Mouse (Mus musculus): ENCODE data around the gene Kcnma1. TPM values are rescaled to one million over a fixed set of nuclear protein-coding genes. Genes with fewer than 3 reads are reported as not detected.

The Kcnma1 gene
- polyA plus RNA-seq, 1 experiment from 2014 or later, result 6.5 TPM

GRCm38 (mm10) chr14:23817585-23817984 is 196.7 kb downstream of the Kcnma1 start:
- H3K9ac ChIP-seq, result no peak overlapping the region
- WGBS, result 90% methylated on average over 3 of the region's 3 CpGs
- no peak overlapping the region for H3K4me3 ChIP-seq (replicated peaks)
- H3K27ac ChIP-seq (replicated peaks), result no peak overlapping the region
- H3K36me3 ChIP-seq, result no peaks in the 10 kb centered on the region
- H3K4me2 ChIP-seq (replicated peaks), result no peak overlapping the region
- no peaks in the 10 kb centered on the region for H3K4me1 ChIP-seq
- ATAC-seq (ENCODE audit: insufficient number of reproducible peaks, low FRiP score, low TSS enrichment, low read depth), result no peak
- no peaks in the 10 kb centered on the region for H3K27me3 ChIP-seq
- H3K9me3 ChIP-seq (replicated peaks), result no peaks in the 10 kb centered on the region

- Histone ChIP-seq H3K4me1 (no peaks in the 10 kb centered on the region), H3K9ac (no peak overlapping the region), H3K36me3 (no peaks in the 10 kb centered on the region), H3K4me3 (replicated peaks) (no peak overlapping the region), H3K27ac (replicated peaks) (no peak overlapping the region), H3K4me2 (replicated peaks) (no peak overlapping the region), H3K9me3 (replicated peaks) (no peaks in the 10 kb centered on the region), H3K27me3 (no peaks in the 10 kb centered on the region)
- no peak for ATAC-seq (ENCODE audit: insufficient number of reproducible peaks, low FRiP score, low TSS enrichment, low read depth)
- WGBS, result 60% methylated on average over 1 of the region's 1 CpGs
Measured at GRCm38 (mm10) chr14:23810081-23810480, 204.2 kb downstream of the Kcnma1 start.

- WGBS, result 35% methylated on average over 1 of the region's 1 CpGs
- Histone ChIP-seq H3K9ac (no peak overlapping the region), H3K9me3 (replicated peaks) (no peaks in the 10 kb centered on the region), H3K27me3 (no peaks in the 10 kb centered on the region), H3K27ac (replicated peaks) (no peak overlapping the region), H3K4me1 (no peaks in the 10 kb centered on the region), H3K36me3 (no peaks in the 10 kb centered on the region), H3K4me2 (replicated peaks) (no peak overlapping the region), H3K4me3 (replicated peaks) (no peak overlapping the region)
- ATAC-seq (ENCODE audit: insufficient number of reproducible peaks, low FRiP score, low TSS enrichment, low read depth), result no peak
Measured at GRCm38 (mm10) chr14:23809124-23809523, 205.2 kb downstream of the Kcnma1 start.

GRCm38 (mm10) chr14:23806378-23806777 is 207.9 kb downstream of the Kcnma1 start:
- Histone ChIP-seq H3K4me3 (replicated peaks) (no peak overlapping the region), H3K4me2 (replicated peaks) (no peak overlapping the region), H3K4me1 (no peaks in the 10 kb centered on the region), H3K27ac (replicated peaks) (no peak overlapping the region), H3K27me3 (no peaks in the 10 kb centered on the region), H3K9ac (no peak overlapping the region), H3K36me3 (no peaks in the 10 kb centered on the region), H3K9me3 (replicated peaks) (no peaks in the 10 kb centered on the region)
- ATAC-seq (ENCODE audit: insufficient number of reproducible peaks, low FRiP score, low TSS enrichment, low read depth), result no peak
- 43% methylated on average over 2 of the region's 2 CpGs for WGBS

- H3K4me1 ChIP-seq, result no peaks in the 10 kb centered on the region
- H3K9me3 ChIP-seq (replicated peaks), result no peaks in the 10 kb centered on the region; the same call in 1 of the 2 replicates
- H3K27ac ChIP-seq (replicated peaks), result no peak overlapping the region
- no peak for ATAC-seq (ENCODE audit: insufficient number of reproducible peaks, low FRiP score, low TSS enrichment, low read depth)
- no peak overlapping the region for H3K4me2 ChIP-seq (replicated peaks)
- 92% methylated on average over 7 of the region's 7 CpGs for WGBS
- no peaks in the 10 kb centered on the region for H3K36me3 ChIP-seq
- H3K9ac ChIP-seq, result no peak overlapping the region
- no peak overlapping the region for H3K4me3 ChIP-seq (replicated peaks)
- no peaks in the 10 kb centered on the region for H3K27me3 ChIP-seq
Measured at GRCm38 (mm10) chr14:23796878-23797277, 217.4 kb downstream of the Kcnma1 start.

GRCm38 (mm10) chr14:23792674-23793073 is 221.6 kb downstream of the Kcnma1 start:
- no peak overlapping the region for H3K4me2 ChIP-seq (replicated peaks)
- no peak overlapping the region for H3K9ac ChIP-seq
- no peak overlapping the region for H3K4me3 ChIP-seq (replicated peaks)
- ATAC-seq (ENCODE audit: insufficient number of reproducible peaks, low FRiP score, low TSS enrichment, low read depth), result peak; percentile 60; the same call in 1 of the 2 replicates
- no peaks in the 10 kb centered on the region for H3K36me3 ChIP-seq
- 0 out of 2 replicates have a peak, but pooled peaks cover 3% of the 10 kb centered on the region for H3K4me1 ChIP-seq
- no peaks in the 10 kb centered on the region for H3K27me3 ChIP-seq
- H3K9me3 ChIP-seq (replicated peaks), result no peaks in the 10 kb centered on the region
- no peak overlapping the region for H3K27ac ChIP-seq (replicated peaks)
- 51% methylated on average over 3 of the region's 3 CpGs for WGBS

- H3K27ac ChIP-seq (replicated peaks), result no peak overlapping the region
- H3K4me3 ChIP-seq (replicated peaks), result no peak overlapping the region
- peaks cover 3% of the 10 kb centered on the region; the same call in 1 of the 2 replicates for H3K4me1 ChIP-seq
- H3K9ac ChIP-seq, result no peak overlapping the region
- no peak for ATAC-seq (ENCODE audit: insufficient number of reproducible peaks, low FRiP score, low TSS enrichment, low read depth)
- H3K4me2 ChIP-seq (replicated peaks), result no peak overlapping the region
- 65% methylated on average over 3 of the region's 3 CpGs for WGBS
- H3K36me3 ChIP-seq, result no peaks in the 10 kb centered on the region
- H3K9me3 ChIP-seq (replicated peaks), result no peaks in the 10 kb centered on the region
- no peaks in the 10 kb centered on the region for H3K27me3 ChIP-seq
Measured at GRCm38 (mm10) chr14:23792076-23792475, 222.2 kb downstream of the Kcnma1 start.

GRCm38 (mm10) chr14:23791261-23791691 is 223.0 kb downstream of the Kcnma1 start:
- ATAC-seq (ENCODE audit: insufficient number of reproducible peaks, low FRiP score, low TSS enrichment, low read depth), result no peak
- H3K36me3 ChIP-seq, result no peaks in the 10 kb centered on the region
- WGBS, result 43% methylated on average over 13 of the region's 13 CpGs
- H3K27me3 ChIP-seq, result no peaks in the 10 kb centered on the region
- no peak overlapping the region for H3K27ac ChIP-seq (replicated peaks)
- H3K4me1 ChIP-seq, result peaks cover 7% of the 10 kb centered on the region
- no peaks in the 10 kb centered on the region for H3K9me3 ChIP-seq (replicated peaks)
- H3K9ac ChIP-seq, result no peak overlapping the region
- H3K4me3 ChIP-seq (replicated peaks), result no peak overlapping the region
- H3K4me2 ChIP-seq (replicated peaks), result no peak overlapping the region

GRCm38 (mm10) chr14:23786687-23787073 is 227.6 kb downstream of the Kcnma1 start:
- Histone ChIP-seq H3K27ac (replicated peaks) (no peak overlapping the region), H3K4me2 (replicated peaks) (no peak overlapping the region), H3K36me3 (no peaks in the 10 kb centered on the region), H3K4me3 (replicated peaks) (no peak overlapping the region), H3K9ac (no peak overlapping the region), H3K4me1 (peaks cover 10% of the 10 kb centered on the region), H3K27me3 (no peaks in the 10 kb centered on the region), H3K9me3 (replicated peaks) (no peaks in the 10 kb centered on the region)
- no peak for ATAC-seq (ENCODE audit: insufficient number of reproducible peaks, low FRiP score, low TSS enrichment, low read depth)
- WGBS, result 28% methylated on average over 1 of the region's 1 CpGs

- Histone ChIP-seq H3K4me2 (replicated peaks) (no peak overlapping the region), H3K4me1 (peaks cover 7% of the 10 kb centered on the region), H3K27ac (replicated peaks) (no peak overlapping the region), H3K36me3 (no peaks in the 10 kb centered on the region), H3K27me3 (no peaks in the 10 kb centered on the region), H3K9me3 (replicated peaks) (no peaks in the 10 kb centered on the region), H3K4me3 (replicated peaks) (no peak overlapping the region), H3K9ac (no peak overlapping the region)
- ATAC-seq (ENCODE audit: insufficient number of reproducible peaks, low FRiP score, low TSS enrichment, low read depth), result no peak
- 57% methylated on average over 10 of the region's 10 CpGs for WGBS
Measured at GRCm38 (mm10) chr14:23785921-23786686, 228.2 kb downstream of the Kcnma1 start.

- ATAC-seq (ENCODE audit: insufficient number of reproducible peaks, low FRiP score, low TSS enrichment, low read depth), result no peak
- no peaks in the 10 kb centered on the region for H3K36me3 ChIP-seq
- peaks cover 7% of the 10 kb centered on the region for H3K4me1 ChIP-seq
- 75% methylated on average over 8 of the region's 8 CpGs for WGBS
- H3K27ac ChIP-seq (replicated peaks), result no peak overlapping the region
- no peaks in the 10 kb centered on the region for H3K27me3 ChIP-seq
- no peak overlapping the region for H3K4me2 ChIP-seq (replicated peaks)
- no peak overlapping the region for H3K4me3 ChIP-seq (replicated peaks)
- no peak overlapping the region for H3K9ac ChIP-seq
- no peaks in the 10 kb centered on the region for H3K9me3 ChIP-seq (replicated peaks)
Measured at GRCm38 (mm10) chr14:23782845-23783609, 231.3 kb downstream of the Kcnma1 start.
